Mouse (Mus musculus) midbrain, embryonic 12.5 days (tissue): ENCODE measurements at regions not wholly inside any gene's neighbourhood (a gene's known extent, or its start where the extent isn't known, plus 50 kb on each side); places are given as distances from the start of the nearest gene placed in this dataset.

Experiments
- ATAC-seq: fragments of 200-750 bp; cut with Nextera tagmentation; 2 replicates; pipeline ENCODE4 v1.8.0; 2017; ENCODE audit warnings: low read depth, moderate TSS enrichment, moderate library complexity; ENCODE audit not compliant: low FRiP score
- H3K27ac ChIP-seq: fragments of 300-500 bp; sonication (generic); replicated peaks from 2 replicates; pipeline ENCODE4 v1.5.1; 2016; ENCODE audit warnings: mild to moderate bottlenecking
- H3K27me3 ChIP-seq: fragments of 300-500 bp; sonication (generic); 2 replicates; pipeline ENCODE4 v1.6.1; 2016; ENCODE audit warnings: mild to moderate bottlenecking
- H3K36me3 ChIP-seq: fragments of 300-500 bp; sonication (generic); 2 replicates; pipeline ENCODE4 v1.6.1; 2016
- H3K4me1 ChIP-seq: fragments of 300-500 bp; sonication (generic); 2 replicates; pipeline ENCODE4 v1.6.1; 2016
- H3K4me2 ChIP-seq: fragments of 300-500 bp; sonication (generic); replicated peaks from 2 replicates; pipeline ENCODE4 v1.6.1; 2016; ENCODE audit warnings: mild to moderate bottlenecking, moderate library complexity
- H3K4me3 ChIP-seq: fragments of 300-500 bp; sonication (generic); 2 replicates; pipeline ENCODE4 v1.5.1; 2016; ENCODE audit warnings: mild to moderate bottlenecking
- H3K9ac ChIP-seq: fragments of 300-500 bp; sonication (generic); replicated peaks from 2 replicates; pipeline ENCODE4 v1.6.1; 2016; ENCODE audit warnings: mild to moderate bottlenecking, moderate library complexity
- H3K9me3 ChIP-seq: fragments of 300-500 bp; sonication (generic); 2 replicates; pipeline ENCODE4 v1.6.1; 2016; ENCODE audit warnings: mild to moderate bottlenecking
- WGBS: fragments of 180-500 bp; shearing (Covaris S2); methylation state at CpG from one replicate; pipeline ENCODE4 v1.1.7; 2016; 5-methylcytosine and 5-hydroxymethylcytosine counted together

GRCm38 (mm10) chr8:10719411-10719810 is 288.8 kb downstream of the Irs2 start:
- Histone ChIP-seq H3K4me2 (no peak overlapping the region), H3K27me3 (no peaks in the 10 kb centered on the region), H3K27ac (no peak overlapping the region), H3K9me3 (peaks cover under 1% of the 10 kb centered on the region; the same call in 1 of the 2 replicates), H3K4me1 (peaks cover 26% of the 10 kb centered on the region), H3K36me3 (no peaks in the 10 kb centered on the region), H3K4me3 (no peak overlapping the region), H3K9ac (no peak overlapping the region)
- ATAC-seq = no peak
- 92% methylated on average over 6 of the region's 6 CpGs for WGBS

- no peak for ATAC-seq
- no peak overlapping the region for H3K27ac ChIP-seq
These were observed 291.0 kb downstream of the Irs2 start for GRCm38 (mm10) chr8:10717297-10717696.

GRCm38 (mm10) chr8:10716161-10716560 is 292.1 kb downstream of the Irs2 start:
- ATAC-seq = no peak
- Histone ChIP-seq H3K9ac (no peak overlapping the region), H3K9me3 (no peaks in the 10 kb centered on the region), H3K4me1 (peaks cover 19% of the 10 kb centered on the region), H3K36me3 (no peaks in the 10 kb centered on the region), H3K4me3 (no peak overlapping the region), H3K27ac (no peak overlapping the region), H3K4me2 (no peak overlapping the region), H3K27me3 (no peaks in the 10 kb centered on the region)
- WGBS = 87% methylated on average over 5 of the region's 5 CpGs

More at GRCm38 (mm10) chr8:10717297-10717696, 291.0 kb downstream of the Irs2 start:
- Histone ChIP-seq H3K27me3 (no peaks in the 10 kb centered on the region), H3K4me2 (no peak overlapping the region), H3K9ac (no peak overlapping the region), H3K4me3 (no peak overlapping the region), H3K9me3 (no peaks in the 10 kb centered on the region), H3K36me3 (no peaks in the 10 kb centered on the region), H3K4me1 (peaks cover 22% of the 10 kb centered on the region)
- WGBS = 68% methylated on average over 8 of the region's 8 CpGs

GRCm38 (mm10) chr8:10713515-10714042 is 294.7 kb downstream of the Irs2 start:
- H3K9ac ChIP-seq = no peak overlapping the region
- no peak for ATAC-seq
- WGBS = 74% methylated on average over 13 of the region's 13 CpGs
- H3K4me2 ChIP-seq = no peak overlapping the region
- H3K9me3 ChIP-seq = no peaks in the 10 kb centered on the region
- no peaks in the 10 kb centered on the region for H3K36me3 ChIP-seq
- peaks cover 17% of the 10 kb centered on the region for H3K4me1 ChIP-seq
- no peak overlapping the region for H3K4me3 ChIP-seq
- no peaks in the 10 kb centered on the region for H3K27me3 ChIP-seq
- no peak overlapping the region for H3K27ac ChIP-seq

- Histone ChIP-seq H3K27me3 (no peaks in the 10 kb centered on the region), H3K27ac (peak overlapping the region; percentile 15; the same call in 1 of the 2 replicates), H3K4me3 (no peak overlapping the region), H3K4me2 (no peak overlapping the region), H3K36me3 (no peaks in the 10 kb centered on the region), H3K9ac (no peak overlapping the region), H3K4me1 (peaks cover 17% of the 10 kb centered on the region), H3K9me3 (no peaks in the 10 kb centered on the region)
- 53% methylated on average over 7 of the region's 7 CpGs for WGBS
- ATAC-seq = no peak
These were observed 296.1 kb downstream of the Irs2 start for GRCm38 (mm10) chr8:10712118-10712689.

GRCm38 (mm10) chr8:10711474-10711873 is 296.8 kb downstream of the Irs2 start:
- ATAC-seq = no peak
- H3K9me3 ChIP-seq = no peaks in the 10 kb centered on the region
- no peak overlapping the region for H3K4me2 ChIP-seq
- WGBS = 63% methylated on average over 7 of the region's 7 CpGs
- no peak overlapping the region for H3K4me3 ChIP-seq
- H3K4me1 ChIP-seq = peaks cover 17% of the 10 kb centered on the region
- peak overlapping the region; percentile 67 for H3K27ac ChIP-seq
- no peaks in the 10 kb centered on the region for H3K27me3 ChIP-seq
- no peaks in the 10 kb centered on the region for H3K36me3 ChIP-seq
- no peak overlapping the region for H3K9ac ChIP-seq

- H3K4me1 ChIP-seq = peaks cover 16% of the 10 kb centered on the region
- no peaks in the 10 kb centered on the region for H3K36me3 ChIP-seq
- H3K27ac ChIP-seq = no peak overlapping the region
- no peak overlapping the region for H3K9ac ChIP-seq
- H3K4me2 ChIP-seq = no peak overlapping the region
- WGBS = 89% methylated on average over 6 of the region's 6 CpGs
- no peak overlapping the region for H3K4me3 ChIP-seq
- H3K27me3 ChIP-seq = no peaks in the 10 kb centered on the region
- no peak for ATAC-seq
- H3K9me3 ChIP-seq = no peaks in the 10 kb centered on the region
These were observed 299.7 kb downstream of the Irs2 start for GRCm38 (mm10) chr8:10708509-10708908.

- Histone ChIP-seq H3K9me3 (no peaks in the 10 kb centered on the region), H3K4me1 (peaks cover 17% of the 10 kb centered on the region), H3K36me3 (no peaks in the 10 kb centered on the region), H3K27me3 (no peaks in the 10 kb centered on the region), H3K9ac (no peak overlapping the region), H3K4me3 (no peak overlapping the region), H3K4me2 (no peak overlapping the region), H3K27ac (no peak overlapping the region)
- ATAC-seq = no peak
These were observed 301.1 kb downstream of the Irs2 start for GRCm38 (mm10) chr8:10707122-10707521.

- Histone ChIP-seq H3K9me3 (no peaks in the 10 kb centered on the region), H3K9ac (no peak overlapping the region), H3K4me2 (no peak overlapping the region), H3K27me3 (no peaks in the 10 kb centered on the region), H3K4me1 (peaks cover 20% of the 10 kb centered on the region), H3K4me3 (no peak overlapping the region), H3K27ac (no peak overlapping the region), H3K36me3 (no peaks in the 10 kb centered on the region)
- no peak for ATAC-seq
- WGBS = 74% methylated on average over 7 of the region's 7 CpGs
These were observed 302.3 kb downstream of the Irs2 start for GRCm38 (mm10) chr8:10705909-10706308.

- Histone ChIP-seq H3K4me3 (no peak overlapping the region), H3K36me3 (no peaks in the 10 kb centered on the region), H3K4me2 (no peak overlapping the region), H3K27ac (0 out of 2 replicates have a peak overlapping the region, but pooled peaks have one; percentile 73), H3K27me3 (no peaks in the 10 kb centered on the region), H3K9me3 (no peaks in the 10 kb centered on the region), H3K4me1 (peaks cover 33% of the 10 kb centered on the region), H3K9ac (no peak overlapping the region)
- no peak for ATAC-seq
- WGBS = 95% methylated on average over 7 of the region's 7 CpGs
These were observed 305.5 kb downstream of the Irs2 start for GRCm38 (mm10) chr8:10702755-10703154.

- Histone ChIP-seq H3K4me3 (no peak overlapping the region), H3K36me3 (no peaks in the 10 kb centered on the region), H3K4me2 (peak overlapping the region; percentile 11; the same call in 1 of the 2 replicates), H3K9me3 (no peaks in the 10 kb centered on the region), H3K27ac (peak overlapping the region; percentile 73), H3K27me3 (no peaks in the 10 kb centered on the region), H3K4me1 (peaks cover 33% of the 10 kb centered on the region), H3K9ac (no peak overlapping the region)
- ATAC-seq = peak; percentile 42; the same call in 1 of the 2 replicates
- 58% methylated on average over 10 of the region's 10 CpGs for WGBS
These were observed 306.0 kb downstream of the Irs2 start for GRCm38 (mm10) chr8:10702248-10702647.

- peak; percentile 72 for ATAC-seq
- Histone ChIP-seq H3K36me3 (no peaks in the 10 kb centered on the region), H3K4me2 (peak overlapping the region; percentile 11; the same call in 1 of the 2 replicates), H3K9me3 (no peaks in the 10 kb centered on the region), H3K9ac (no peak overlapping the region), H3K4me1 (peaks cover 33% of the 10 kb centered on the region), H3K27me3 (no peaks in the 10 kb centered on the region), H3K27ac (peak overlapping the region; percentile 73), H3K4me3 (no peak overlapping the region)
- 12% methylated on average over 4 of the region's 4 CpGs for WGBS
These were observed 306.6 kb downstream of the Irs2 start for GRCm38 (mm10) chr8:10701648-10702061.
